Mouse (Mus musculus) limb, embryonic 14.5 days (tissue): ENCODE results near the gene Fam219b. TPM values are rescaled to one million over a fixed set of nuclear protein-coding genes. Genes with fewer than 3 reads are reported as not detected.

ENCODE experiments used
- ATAC-seq: fragments of 200-750 bp; cut with Nextera tagmentation; 2 replicates; pipeline ENCODE4 v1.8.0; 2017; ENCODE audit warnings: low read depth, moderate number of reproducible peaks, moderate TSS enrichment; ENCODE audit not compliant: low FRiP score
- DNase-seq: peaks from one replicate; pipeline ENCODE4 v3.0.0-alpha.2; 2015; ENCODE audit warnings: low spot score
- H3K27ac ChIP-seq: fragments of 300-500 bp; sonication (generic); replicated peaks from 2 replicates; pipeline ENCODE4 v1.5.1; 2014; ENCODE audit warnings: low read depth, mild to moderate bottlenecking, low read length, moderate library complexity, mixed read lengths
- H3K27me3 ChIP-seq: fragments of 300-500 bp; sonication (generic); 2 replicates; pipeline ENCODE4 v1.6.1; 2014; ENCODE audit warnings: low read length, mixed read lengths; ENCODE audit not compliant: control insufficient read depth, insufficient read depth
- H3K36me3 ChIP-seq: fragments of 300-500 bp; sonication (generic); 2 replicates; pipeline ENCODE4 v1.6.1; 2014; ENCODE audit warnings: mild to moderate bottlenecking, low read length, moderate library complexity, mixed read lengths; ENCODE audit not compliant: control insufficient read depth, insufficient read depth
- H3K4me1 ChIP-seq: fragments of 300-500 bp; sonication (generic); 2 replicates; pipeline ENCODE4 v1.6.1; 2014; ENCODE audit warnings: antibody characterized with exemption, low read length, mixed read lengths; ENCODE audit not compliant: control insufficient read depth, insufficient read depth
- H3K4me2 ChIP-seq: fragments of 300-500 bp; sonication (generic); replicated peaks from 2 replicates; pipeline ENCODE4 v1.6.1; 2014; ENCODE audit warnings: low read depth, mild to moderate bottlenecking, low read length, moderate library complexity; ENCODE audit not compliant: severe bottlenecking
- H3K4me3 ChIP-seq: fragments of 300-500 bp; sonication (generic); replicated peaks from 2 replicates; pipeline ENCODE4 v1.5.1; 2014; ENCODE audit warnings: low read length
- H3K9ac ChIP-seq: fragments of 300-500 bp; sonication (generic); 2 replicates; pipeline ENCODE4 v1.6.1; 2014; ENCODE audit warnings: mild to moderate bottlenecking, low read depth, low read length, moderate library complexity; ENCODE audit not compliant: severe bottlenecking
- H3K9me3 ChIP-seq: fragments of 300-500 bp; sonication (generic); 2 replicates; pipeline ENCODE4 v1.6.1; 2016; ENCODE audit warnings: low read length; ENCODE audit not compliant: control insufficient read depth
- POLR2A ChIP-seq: fragments of 200-500 bp; IDR thresholded peaks from 2 replicates; pipeline ENCODE4 v1.8.0; 2012; ENCODE audit warnings: inconsistent platforms, mild to moderate bottlenecking, moderate library complexity, borderline replicate concordance; ENCODE audit not compliant: insufficient read depth, insufficient read length; ENCODE audit errors: extremely low read depth
- WGBS: fragments of 180-500 bp; shearing (Covaris S2); extraction: QIAGEN DNeasy Blood & Tissue Kit; methylation state at CpG from one replicate; pipeline ENCODE4 v1.1.7; 2014; 5-methylcytosine and 5-hydroxymethylcytosine counted together
- polyA plus RNA-seq, 2 experiments: library from polyadenylated mRNA; depleted of rRNA in 1 of 2; stranded (reverse) in 1 of 2; unstranded in 1 of 2; fragments of >200 nt; fragmentation: Nextera tagmentation in 1 of 2; extraction: Ambion mirVana in 1 of 2; gene quantifications; 2 replicates each; pipeline versions ENCODE4 v1.2.1 to v1.2.3; 2012 to 2014

The Fam219b gene
- polyA plus RNA-seq, 2 experiments: 16.2 to 25.2 TPM

DNA sequence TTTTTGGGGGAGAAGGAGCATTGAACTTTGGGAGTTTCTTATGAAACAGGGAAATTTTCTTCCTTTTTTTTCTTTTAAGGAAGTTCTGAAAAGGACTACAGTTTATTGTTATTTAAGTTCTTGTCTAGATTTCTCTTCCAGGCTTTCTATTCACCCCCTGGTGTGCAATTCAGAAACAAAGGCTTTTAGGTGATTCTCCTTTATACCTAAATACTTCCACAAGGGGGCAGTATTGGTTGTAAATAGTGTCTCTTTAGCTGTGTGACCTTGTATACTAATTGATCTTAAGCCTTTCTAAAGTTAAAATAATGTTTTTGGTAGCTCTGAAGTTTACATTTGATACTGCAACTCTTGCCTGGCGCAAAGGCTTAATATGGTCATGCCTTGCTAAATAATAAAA, 13.6 kb upstream of the Fam219b start:
- DNase-seq (peak; percentile 86), ATAC-seq (no peak)
- no peak for TF ChIP-seq POLR2A
- Histone ChIP-seq H3K36me3 (0 out of 2 replicates have a peak, but pooled peaks cover under 1% of the 10 kb centered on the region), H3K27ac (no peak overlapping the region), H3K27me3 (no peaks in the 10 kb centered on the region), H3K9ac (no peak overlapping the region), H3K9me3 (no peaks in the 10 kb centered on the region), H3K4me3 (no peak overlapping the region), H3K4me1 (peaks cover 10% of the 10 kb centered on the region; the same call in 1 of the 2 replicates), H3K4me2 (no peak overlapping the region)
- 92% methylated on average over 1 of the region's 1 CpGs for WGBS

DNA sequence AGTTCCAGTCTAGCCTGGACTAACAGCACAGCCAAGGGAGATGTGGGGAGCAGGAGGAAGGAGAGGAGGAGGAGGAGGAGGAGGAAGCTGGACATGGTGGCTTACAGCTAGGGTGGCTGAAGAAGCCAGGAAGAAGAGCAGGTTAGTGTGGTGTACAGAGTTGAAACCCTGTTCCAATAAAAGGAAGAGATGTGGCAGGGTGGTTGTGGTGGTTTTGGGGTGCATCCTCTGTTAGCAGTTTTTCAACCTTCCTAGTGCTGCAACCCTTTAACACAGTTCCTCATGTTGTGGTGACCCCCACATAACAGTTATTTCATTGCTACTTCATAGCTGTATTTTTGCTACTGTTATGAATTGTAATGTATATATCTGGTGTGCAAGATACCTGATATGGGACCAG, 12.9 kb upstream of the Fam219b start:
- Histone ChIP-seq H3K36me3 (peaks cover 4% of the 10 kb centered on the region; the same call in 1 of the 2 replicates), H3K9ac (no peak overlapping the region), H3K9me3 (no peaks in the 10 kb centered on the region), H3K4me2 (no peak overlapping the region), H3K27ac (no peak overlapping the region), H3K27me3 (no peaks in the 10 kb centered on the region), H3K4me3 (no peak overlapping the region), H3K4me1 (peaks cover 10% of the 10 kb centered on the region; the same call in 1 of the 2 replicates)
- no peak for ATAC-seq
- TF ChIP-seq POLR2A: no peak
- DNase-seq: no peak

DNA sequence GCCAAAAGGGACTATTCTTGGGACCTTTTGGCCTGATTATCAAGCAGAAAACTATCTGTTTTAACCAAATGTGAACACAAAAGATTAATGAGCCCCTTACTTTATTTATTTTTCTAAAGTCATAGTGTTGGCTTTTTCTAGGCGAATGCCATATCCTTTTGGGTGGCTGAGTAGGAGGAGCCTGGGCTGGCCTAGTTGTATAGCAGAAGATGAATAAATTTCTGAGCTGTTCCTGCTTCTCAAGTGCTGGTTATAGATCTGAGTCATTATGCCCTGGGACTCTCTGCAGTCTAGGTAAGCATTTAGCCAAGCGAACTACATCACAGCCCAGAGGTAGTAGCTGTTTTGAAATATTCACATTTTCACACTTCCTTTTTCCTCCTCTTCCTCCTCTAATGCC, 11.8 kb upstream of the Fam219b start:
- H3K27me3 ChIP-seq: no peaks in the 10 kb centered on the region
- 85% methylated on average over 2 of the region's 2 CpGs for whole genome bisulfite sequencing
- no peak overlapping the region for H3K4me3 ChIP-seq

DNA sequence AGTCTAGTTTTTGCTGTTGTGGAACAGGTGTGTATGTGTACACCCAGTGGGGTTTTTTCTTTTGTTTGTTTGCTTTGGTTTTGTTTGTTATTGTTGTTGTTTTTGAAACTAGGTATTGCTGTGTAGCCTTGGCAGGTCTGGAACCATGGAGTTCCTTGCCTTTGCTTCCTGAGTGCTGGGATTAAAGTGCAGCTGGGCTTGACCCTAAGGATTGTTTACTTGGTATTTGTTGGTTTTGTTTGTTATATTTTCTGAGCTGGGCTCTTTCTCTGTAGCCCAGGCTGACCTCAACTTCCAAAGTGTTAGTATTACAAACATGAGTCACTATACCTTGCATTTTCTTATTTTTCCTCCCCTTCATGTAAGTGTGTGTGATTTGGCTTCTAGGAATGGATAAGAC, 10.9 kb upstream of the Fam219b start:
- Histone ChIP-seq H3K36me3 (peaks cover 21% of the 10 kb centered on the region), H3K9me3 (no peaks in the 10 kb centered on the region), H3K4me2 (no peak overlapping the region), H3K27ac (no peak overlapping the region), H3K9ac (no peak overlapping the region), H3K4me3 (no peak overlapping the region), H3K4me1 (peaks cover 10% of the 10 kb centered on the region; the same call in 1 of the 2 replicates), H3K27me3 (no peaks in the 10 kb centered on the region)
- no peak for ATAC-seq
- TF ChIP-seq POLR2A: no peak
- DNase-seq: no peak

More for the DNA sequence above, 11.8 kb upstream of the Fam219b start:
- DNase-seq: no peak
- no peak for ATAC-seq
- no peaks in the 10 kb centered on the region for H3K9me3 ChIP-seq
- no peak overlapping the region for H3K4me2 ChIP-seq
- peaks cover 10% of the 10 kb centered on the region; the same call in 1 of the 2 replicates for H3K4me1 ChIP-seq
- TF ChIP-seq POLR2A: no peak
- H3K36me3 ChIP-seq: peaks cover 13% of the 10 kb centered on the region
- no peak overlapping the region for H3K27ac ChIP-seq
- no peak overlapping the region for H3K9ac ChIP-seq

- ATAC-seq (no peak), DNase-seq (no peak)
- H3K36me3 ChIP-seq: peaks cover 48% of the 10 kb centered on the region
- no peak overlapping the region for H3K9ac ChIP-seq
- 65% methylated on average over 1 of the region's 1 CpGs for WGBS
- no peak for TF ChIP-seq POLR2A
- no peaks in the 10 kb centered on the region for H3K9me3 ChIP-seq
- H3K4me2 ChIP-seq: no peak overlapping the region
- H3K27ac ChIP-seq: no peak overlapping the region
- no peak overlapping the region for H3K4me3 ChIP-seq
- H3K27me3 ChIP-seq: no peaks in the 10 kb centered on the region
- H3K4me1 ChIP-seq: peaks cover 4% of the 10 kb centered on the region; the same call in 1 of the 2 replicates
These were observed 5.4 kb upstream of the Fam219b start for GRCm38 (mm10) chr9:57531946-57532345.

DNA sequence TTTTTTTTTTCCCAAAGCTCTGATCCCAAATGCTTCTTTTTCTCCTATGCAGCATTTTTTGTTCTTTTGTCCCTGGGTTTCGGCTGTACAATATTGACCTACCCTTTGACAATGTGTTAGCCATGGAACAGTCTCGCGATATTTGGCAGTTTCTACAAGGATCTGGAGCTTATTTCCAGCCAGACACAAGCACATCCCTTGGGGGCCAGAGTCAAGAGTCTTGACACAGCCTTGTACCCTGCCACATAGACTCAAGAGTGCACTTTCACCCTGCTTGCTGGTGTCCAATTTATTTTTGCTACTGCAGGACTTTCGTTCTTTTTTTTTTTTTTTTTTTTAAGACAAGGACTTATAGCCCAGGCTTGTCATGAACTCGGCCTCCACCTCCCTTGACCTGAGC, 966 bp upstream of the Fam219b start:
- no peaks in the 10 kb centered on the region for H3K27me3 ChIP-seq
- H3K9ac ChIP-seq: no peak overlapping the region
- H3K27ac ChIP-seq: no peak overlapping the region
- peaks cover 13% of the 10 kb centered on the region for H3K4me1 ChIP-seq
- ATAC-seq (no peak), DNase-seq (no peak)
- no peaks in the 10 kb centered on the region for H3K9me3 ChIP-seq
- no peak for TF ChIP-seq POLR2A
- peak overlapping the region; percentile 79; the same call in 1 of the 2 replicates for H3K4me2 ChIP-seq
- H3K36me3 ChIP-seq: peaks cover 50% of the 10 kb centered on the region
- H3K4me3 ChIP-seq: no peak overlapping the region
- WGBS: 85% methylated on average over 5 of the region's 5 CpGs
